Mouse (Mus musculus): ENCODE data around the gene Ntng2.

DNA sequence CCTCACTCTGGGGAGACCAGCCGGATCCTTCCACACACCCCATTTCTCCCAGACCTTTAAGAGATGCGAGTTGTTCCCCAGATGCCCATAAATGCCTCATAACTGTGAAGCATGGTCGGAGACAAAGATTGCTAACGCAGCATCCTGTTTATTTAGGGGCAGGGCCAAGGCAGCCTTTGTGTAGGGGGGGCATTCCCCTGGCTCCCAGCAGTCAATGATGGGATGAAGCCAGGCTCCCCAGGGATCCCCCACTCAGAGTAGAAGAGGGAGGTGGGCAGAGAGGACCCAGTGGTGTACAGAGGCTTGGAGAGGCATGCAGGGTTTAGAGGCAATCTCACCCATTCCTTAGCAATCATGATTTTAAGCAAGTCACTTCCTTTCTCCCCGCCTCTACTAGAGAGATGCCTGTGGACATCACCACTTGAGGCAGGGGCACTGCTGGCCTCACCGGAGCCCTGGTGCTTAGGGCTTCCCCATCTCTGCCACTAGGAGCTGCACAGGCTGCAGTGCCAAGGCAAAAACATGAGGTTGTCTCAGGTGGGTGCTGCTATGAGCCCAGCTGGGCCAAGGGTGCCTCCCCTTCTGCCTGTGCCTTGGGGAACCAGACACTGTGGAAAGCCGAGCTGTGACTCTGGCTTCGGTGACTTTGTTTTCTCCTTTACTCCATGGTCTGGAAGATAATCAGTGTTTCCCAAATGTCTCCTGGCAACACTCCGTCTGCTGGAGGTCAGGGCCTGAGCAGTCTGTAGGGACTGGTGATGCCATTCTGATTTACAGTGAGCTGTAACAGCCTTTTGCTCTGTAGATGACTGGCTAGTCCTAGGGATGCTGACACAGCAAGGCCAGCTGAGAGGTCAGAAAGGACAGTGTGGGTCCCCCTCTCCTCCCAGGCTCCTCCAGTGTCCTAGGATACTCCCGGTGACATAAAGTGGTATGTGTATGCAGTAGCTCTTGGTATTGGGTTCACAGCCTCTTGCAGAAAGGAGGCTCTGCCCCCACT, 61.3 kb downstream of the Ntng2 start:
- TF ChIP-seq GATA1 (IDR thresholded peaks at IDR 0.05; ENCODE audit: borderline replicate concordance, low read length) (no peak), FLI1 (IDR thresholded peaks at IDR 0.05; ENCODE audit: low read length) (no peak)
